Mouse (Mus musculus) cerebellum, postnatal 14 days (tissue): ENCODE results near the gene 4933406M09Rik.
A peak's percentile ranks its signal among the peaks of the same experiment; 100 is the strongest.

ENCODE experiments used
- DNase-seq, 2 experiments: peaks; one replicate each; pipeline ENCODE4 v3.0.0; 2021; ENCODE audit warnings: mixed read lengths in 2 of 2

The 4933406M09Rik gene

GRCm38 (mm10) chr1:134435414-134435813 lies 49.7 kb downstream of the 4933406M09Rik start:
- DNase-seq = peak; percentile 18 to 47

- DNase-seq = no peak
Observed at GRCm38 (mm10) chr1:134440437-134440836, 54.7 kb downstream of the 4933406M09Rik start.
